Mouse (Mus musculus) heart, embryonic 14.5 days (tissue): ENCODE results near the gene AW549877. TPM values are rescaled to one million over a fixed set of nuclear protein-coding genes. Genes with fewer than 3 reads are reported as not detected.

Source experiments
- ATAC-seq: fragments of 200-750 bp; cut with Nextera tagmentation; 2 replicates; pipeline ENCODE4 v1.8.0; 2017; ENCODE audit warnings: low read depth, moderate TSS enrichment; ENCODE audit not compliant: insufficient number of reproducible peaks, insufficient read depth, low FRiP score
- H3K27ac ChIP-seq, 2 experiments: fragments of 200-500 bp in 1 of 2; fragments of 300-500 bp in 1 of 2; sonication (generic) in 1 of 2; replicated peaks in 1 of 2; 2 replicates each; pipeline ENCODE4 v1.5.1; 2012 to 2014; ENCODE audit warnings: low read depth in 2 of 2, low read length in 2 of 2, control low read depth in 1 of 2, mild to moderate bottlenecking in 1 of 2, mixed read lengths in 1 of 2; ENCODE audit not compliant: control insufficient read depth in 1 of 2, insufficient read depth in 1 of 2
- H3K27me3 ChIP-seq: fragments of 300-500 bp; sonication (generic); 2 replicates; pipeline ENCODE4 v1.6.1; 2014; ENCODE audit warnings: mild to moderate bottlenecking, low read length, control low read depth; ENCODE audit not compliant: control insufficient read depth, insufficient read depth
- H3K36me3 ChIP-seq: fragments of 300-500 bp; sonication (generic); 2 replicates; pipeline ENCODE4 v1.6.1; 2014; ENCODE audit warnings: mild to moderate bottlenecking, control low read depth, low read length, mixed read lengths; ENCODE audit not compliant: control insufficient read depth, insufficient read depth
- H3K4me1 ChIP-seq, 2 experiments: fragments of 200-500 bp in 1 of 2; fragments of 300-500 bp in 1 of 2; sonication (generic) in 1 of 2; 2 replicates each; pipeline ENCODE4 v1.6.1; 2012 to 2014; ENCODE audit warnings: low read length in 2 of 2, control low read depth in 1 of 2, mixed read lengths in 1 of 2; ENCODE audit not compliant: control insufficient read depth in 2 of 2, insufficient read depth in 2 of 2
- H3K4me2 ChIP-seq: fragments of 300-500 bp; sonication (generic); 2 replicates; pipeline ENCODE4 v1.6.1; 2014; ENCODE audit warnings: mild to moderate bottlenecking, low read length
- H3K4me3 ChIP-seq, 2 experiments: fragments of 200-500 bp in 1 of 2; fragments of 300-500 bp in 1 of 2; sonication (generic) in 1 of 2; 2 replicates each; pipeline ENCODE4 v1.5.1; 2012 to 2014; ENCODE audit warnings: low read length in 2 of 2, mild to moderate bottlenecking in 2 of 2, control low read depth in 1 of 2, low read depth in 1 of 2, moderate library complexity in 1 of 2; ENCODE audit not compliant: control insufficient read depth in 1 of 2, insufficient read depth in 1 of 2
- H3K9ac ChIP-seq: fragments of 300-500 bp; sonication (generic); 2 replicates; pipeline ENCODE4 v1.6.1; 2014; ENCODE audit warnings: mild to moderate bottlenecking, low read length
- H3K9me3 ChIP-seq: fragments of 300-500 bp; sonication (generic); 2 replicates; pipeline ENCODE4 v1.6.1; 2016; ENCODE audit warnings: low read length, control low read depth; ENCODE audit not compliant: control insufficient read depth
- WGBS: fragments of 180-500 bp; shearing (Covaris S2); extraction: QIAGEN DNeasy Blood & Tissue Kit; methylation state at CpG from one replicate; pipeline ENCODE4 v1.1.7; 2014; 5-methylcytosine and 5-hydroxymethylcytosine counted together
- polyA plus RNA-seq: library from polyadenylated mRNA; unstranded; fragments of >200 nt; fragmentation: Nextera tagmentation; extraction: Ambion mirVana; gene quantifications from 2 replicates; pipeline ENCODE4 v1.2.1, GENCODE M21; 2014

AW549877 gene
- polyA plus RNA-seq, 1 experiment from 2014 or later, result 31.6 TPM

DNA sequence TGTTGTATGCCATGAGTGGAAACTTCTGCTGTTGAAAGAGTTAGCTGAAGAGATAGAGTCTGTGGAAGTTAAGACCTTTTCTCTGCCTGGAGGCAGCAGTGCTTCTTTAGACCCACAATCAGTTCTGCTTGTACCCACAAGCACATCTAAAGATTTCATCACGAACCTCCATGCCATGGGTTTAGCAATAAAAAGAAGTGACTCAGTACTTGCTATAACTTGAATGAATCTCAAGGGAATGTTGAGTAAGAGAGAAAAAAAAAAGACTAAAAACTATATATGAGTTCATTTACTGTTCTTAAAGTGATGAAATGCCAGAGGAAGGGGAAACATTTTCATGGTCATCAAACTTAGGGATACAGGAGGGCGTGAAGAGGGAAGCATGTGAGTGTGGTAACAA, 5.0 kb upstream of the AW549877 start:
- H3K4me2 ChIP-seq, result no peak overlapping the region
- whole genome bisulfite sequencing, result 69% methylated on average over 2 of the region's 2 CpGs
- H3K4me3 ChIP-seq, result no peak overlapping the region
- H3K27ac ChIP-seq, result no peak overlapping the region
- H3K9ac ChIP-seq, result no peak overlapping the region
- ATAC-seq, result no peak
- 0 out of 4 replicates have a peak, but pooled peaks cover 0 to 3% of the 10 kb centered on the region in 2 experiments for H3K4me1 ChIP-seq
- H3K9me3 ChIP-seq, result peaks cover 8% of the 10 kb centered on the region; the same call in 1 of the 2 replicates
- no peaks in the 10 kb centered on the region for H3K27me3 ChIP-seq
- no peaks in the 10 kb centered on the region for H3K36me3 ChIP-seq

DNA sequence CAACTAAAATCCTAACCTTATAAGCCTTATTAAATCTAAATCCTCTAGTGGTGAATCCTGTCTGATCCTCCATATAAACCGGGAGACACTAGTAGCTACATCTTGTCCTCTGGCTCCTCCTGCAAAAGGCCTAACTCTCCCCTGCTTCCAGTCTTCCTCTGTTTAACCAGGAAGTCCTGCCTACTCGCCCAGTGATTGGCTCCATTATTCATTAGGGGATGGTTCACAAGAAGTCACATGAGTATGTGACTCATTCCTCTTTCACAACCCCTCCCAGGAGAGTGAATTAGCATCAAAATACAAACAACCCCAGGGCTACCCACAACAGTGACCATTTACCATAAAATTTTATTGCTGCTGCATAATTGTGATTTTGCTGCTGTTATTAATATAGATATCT, 3.6 kb upstream of the AW549877 start:
- H3K4me2 ChIP-seq, result no peak overlapping the region
- H3K27me3 ChIP-seq, result no peaks in the 10 kb centered on the region
- no peak overlapping the region for H3K27ac ChIP-seq
- 57% methylated on average over 2 of the region's 2 CpGs for WGBS
- H3K4me1 ChIP-seq, result peaks cover 0 to 8% of the 10 kb centered on the region in 2 experiments; a peak in 2 of 4 replicates
- no peaks in the 10 kb centered on the region for H3K36me3 ChIP-seq
- no peak for ATAC-seq
- no peaks in the 10 kb centered on the region for H3K9me3 ChIP-seq
- H3K4me3 ChIP-seq, result no peak overlapping the region
- H3K9ac ChIP-seq, result no peak overlapping the region

DNA sequence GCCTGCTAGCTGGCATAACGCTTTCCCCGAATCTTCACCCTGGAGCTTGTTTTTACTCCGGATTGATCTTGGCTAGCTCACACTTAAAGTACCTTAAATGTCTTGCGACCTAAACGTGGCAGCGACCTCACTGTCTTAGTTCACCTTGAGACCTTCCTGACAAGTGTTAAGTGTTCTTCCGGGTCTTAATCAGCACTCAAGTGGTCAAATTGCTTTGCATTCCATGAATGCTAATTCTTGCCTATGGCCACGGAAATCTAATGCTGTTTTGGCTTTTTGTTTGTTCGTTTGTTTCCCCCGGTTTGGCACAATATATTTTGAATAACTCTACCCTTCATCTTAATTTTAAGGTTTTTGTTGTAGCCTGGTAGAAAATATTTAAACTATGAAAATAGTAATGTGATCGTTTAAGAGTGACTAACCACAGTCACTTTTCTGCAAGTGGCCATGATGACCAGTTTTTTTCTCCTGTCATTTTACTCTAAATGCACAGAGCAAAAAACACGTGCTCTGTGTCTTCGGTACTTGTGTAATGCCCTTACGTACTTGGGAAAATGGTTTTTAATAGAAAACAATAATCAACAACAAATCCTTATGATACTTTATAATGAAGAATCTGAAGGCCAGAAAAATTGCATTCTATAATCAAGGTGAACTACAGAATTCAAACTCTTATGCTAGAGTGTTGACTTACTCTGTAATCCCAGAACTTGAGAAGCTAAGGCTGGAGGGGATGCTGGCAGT, 895 bp upstream of the AW549877 start:
- no peak for ATAC-seq

DNA sequence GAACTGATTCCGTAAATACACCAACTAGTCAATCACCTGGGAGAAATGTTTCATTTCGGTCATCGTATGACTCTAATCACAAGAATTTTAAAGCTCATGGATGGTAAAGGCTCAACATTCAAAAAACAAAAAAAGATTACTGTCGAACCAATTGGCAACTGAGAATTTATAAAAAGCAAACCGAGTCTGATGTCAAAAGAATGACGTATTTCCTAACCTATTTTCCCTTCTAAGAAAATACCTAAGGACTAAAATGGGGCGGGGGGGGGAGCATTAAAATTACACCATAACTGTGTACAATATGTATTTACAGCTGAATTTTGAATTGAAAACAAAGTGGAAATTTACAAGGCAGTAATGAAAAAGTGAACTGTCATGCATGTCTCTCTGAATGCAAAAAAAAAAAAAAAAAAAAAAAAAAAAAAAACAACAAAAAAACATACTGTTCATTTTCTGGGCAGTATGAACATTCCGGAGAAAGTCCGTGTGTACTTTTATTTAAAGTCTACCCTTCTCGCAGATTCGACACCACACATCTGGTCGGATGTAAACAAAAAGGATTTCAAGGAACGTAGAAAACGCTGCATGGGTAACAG, 594 bp downstream of the AW549877 start:
- Histone ChIP-seq H3K36me3 (peaks cover 23% of the 10 kb centered on the region), H3K27me3 (no peaks in the 10 kb centered on the region), H3K9me3 (no peaks in the 10 kb centered on the region), H3K27ac (peak overlapping the region; percentile 92 to 98), H3K4me2 (peak overlapping the region; percentile 69), H3K4me1 (peaks cover 0 to 15% of the 10 kb centered on the region in 2 experiments; a peak in 2 of 4 replicates), H3K9ac (peak overlapping the region; percentile 95), H3K4me3 (peak overlapping the region; percentile 75 to 79)
- no peak for ATAC-seq
- 23% methylated on average over 14 of the region's 14 CpGs for WGBS

More for the DNA sequence above, 895 bp upstream of the AW549877 start:
- Histone ChIP-seq H3K4me3 (peak overlapping the region; percentile 43 to 79), H3K9me3 (no peaks in the 10 kb centered on the region), H3K36me3 (peaks cover 8% of the 10 kb centered on the region), H3K4me2 (peak overlapping the region; percentile 83), H3K4me1 (peaks cover 0 to 15% of the 10 kb centered on the region in 2 experiments; a peak in 2 of 4 replicates), H3K27me3 (no peaks in the 10 kb centered on the region), H3K9ac (peak overlapping the region; percentile 82), H3K27ac (peak overlapping the region; percentile 94 to 98)
- 18% methylated on average over 14 of the region's 14 CpGs for WGBS

DNA sequence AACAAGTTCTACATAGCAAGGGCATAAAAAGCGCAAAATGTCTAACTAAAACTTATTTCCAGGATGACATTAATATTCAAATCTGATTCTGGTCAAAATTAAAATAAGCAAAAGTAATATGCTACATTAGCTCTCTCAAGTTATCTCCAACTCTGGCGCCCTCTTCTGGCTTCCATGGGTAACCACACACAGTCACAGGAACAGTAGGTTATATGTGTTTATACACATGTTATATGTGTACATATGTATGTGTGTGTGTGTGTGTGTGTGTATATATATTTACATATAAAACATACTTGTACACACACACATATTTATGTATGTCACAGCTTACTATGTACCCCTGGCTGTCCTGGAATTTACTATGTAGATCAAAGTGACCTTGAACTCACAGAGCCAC, 7.6 kb downstream of the AW549877 start:
- H3K9ac ChIP-seq, result no peak overlapping the region
- ATAC-seq, result no peak
- 65% methylated on average over 2 of the region's 2 CpGs for WGBS
- H3K9me3 ChIP-seq, result no peaks in the 10 kb centered on the region
- H3K4me3 ChIP-seq, result no peak overlapping the region
- no peak overlapping the region for H3K4me2 ChIP-seq
- no peaks in the 10 kb centered on the region for H3K4me1 ChIP-seq
- H3K36me3 ChIP-seq, result peaks cover 85% of the 10 kb centered on the region
- no peaks in the 10 kb centered on the region for H3K27me3 ChIP-seq
- no peak overlapping the region for H3K27ac ChIP-seq

DNA sequence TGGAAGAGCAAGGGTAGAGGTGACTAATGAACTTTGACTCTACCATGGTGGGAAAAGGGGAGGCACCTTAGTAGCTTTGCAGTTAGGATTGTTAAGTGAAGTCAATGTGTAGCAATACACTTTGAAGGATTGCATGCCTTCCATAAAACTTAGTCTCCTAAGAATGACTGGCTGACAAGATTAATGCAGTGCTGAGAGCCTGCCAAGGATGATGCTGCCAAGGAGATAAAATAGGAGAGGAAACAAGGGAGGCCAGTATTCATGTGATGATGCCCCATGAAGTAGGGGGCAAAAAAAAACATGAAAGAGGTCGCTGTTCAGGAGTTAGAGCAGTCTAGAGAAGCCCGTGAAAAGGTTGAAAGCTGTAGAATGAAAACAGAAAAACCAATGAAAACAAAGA, 10.7 kb downstream of the AW549877 start:
- no peaks in the 10 kb centered on the region for H3K27me3 ChIP-seq
- H3K9ac ChIP-seq, result no peak overlapping the region
- H3K36me3 ChIP-seq, result peaks cover 76% of the 10 kb centered on the region
- no peak for ATAC-seq
- no peak overlapping the region for H3K4me2 ChIP-seq
- H3K4me3 ChIP-seq, result no peak overlapping the region
- H3K4me1 ChIP-seq, result peaks cover 0 to 3% of the 10 kb centered on the region in 2 experiments; a peak in 1 of 4 replicates
- H3K27ac ChIP-seq, result no peak overlapping the region
- WGBS, result 87% methylated on average over 2 of the region's 2 CpGs
- H3K9me3 ChIP-seq, result no peaks in the 10 kb centered on the region

DNA sequence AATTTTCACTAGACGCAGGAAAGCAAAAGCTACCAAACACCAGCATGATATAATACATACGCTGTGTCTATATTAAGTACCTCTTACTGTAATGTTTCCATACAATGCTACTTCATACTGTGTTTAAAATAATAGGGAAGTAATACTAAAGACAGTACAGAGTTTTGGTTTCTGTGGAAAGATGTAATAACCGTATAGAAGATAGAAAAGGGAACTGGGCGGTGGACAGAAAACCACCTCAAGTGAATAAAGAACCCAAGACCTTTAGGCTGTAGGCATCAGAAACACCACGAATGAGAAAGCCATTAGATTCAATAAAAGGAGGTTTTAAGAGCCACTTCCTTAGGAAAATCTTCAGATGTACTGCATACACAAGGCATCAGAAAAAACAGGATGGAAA, 12.8 kb downstream of the AW549877 start:
- Histone ChIP-seq H3K4me2 (no peak overlapping the region), H3K27ac (no peak overlapping the region), H3K4me1 (peaks cover 0 to 7% of the 10 kb centered on the region in 2 experiments; a peak in 1 of 4 replicates), H3K4me3 (no peak overlapping the region), H3K27me3 (no peaks in the 10 kb centered on the region), H3K9ac (no peak overlapping the region), H3K36me3 (peaks cover 57% of the 10 kb centered on the region), H3K9me3 (no peaks in the 10 kb centered on the region)
- no peak for ATAC-seq
- 92% methylated on average over 5 of the region's 5 CpGs for WGBS
